Mouse (Mus musculus) spleen, adult 2 months (tissue): Measurements from ENCODE around the gene Krt39.

ENCODE experiments used
- CTCF ChIP-seq: fragments of 200-500 bp; IDR thresholded peaks from 2 replicates; pipeline ENCODE4 v1.5.1; 2011; ENCODE audit warnings: mild to moderate bottlenecking, inconsistent platforms; ENCODE audit not compliant: insufficient read depth, insufficient read length, insufficient replicate concordance; ENCODE audit errors: extremely low read depth
- POLR2A ChIP-seq: fragments of 200-500 bp; IDR thresholded peaks from 2 replicates; pipeline ENCODE4 v1.6.1; 2011; ENCODE audit warnings: low read depth, low read length, inconsistent platforms

DNA sequence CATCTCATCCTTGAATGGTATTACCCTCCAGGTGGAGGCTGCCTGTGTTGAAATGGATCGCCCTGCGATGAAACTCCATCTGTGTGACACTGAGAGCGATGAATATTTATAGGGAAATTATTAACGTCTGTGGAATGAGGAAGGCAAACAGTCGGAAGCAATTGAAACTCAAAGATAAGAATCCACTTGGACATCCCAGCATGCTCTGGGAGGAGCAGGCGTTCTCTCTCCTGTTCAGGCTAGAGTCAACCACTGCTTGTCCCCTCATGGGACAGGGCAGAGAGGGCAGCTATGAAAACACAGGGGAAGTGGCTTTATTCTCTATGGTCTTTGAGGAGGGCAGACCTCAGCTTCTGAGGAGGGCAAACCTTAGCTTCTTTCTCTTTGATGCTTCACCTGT, 47.7 kb downstream of the Krt39 start:
- TF ChIP-seq POLR2A (no peak), CTCF (no peak)
